Mouse (Mus musculus) forebrain, embryonic 11.5 days (tissue): Measurements from ENCODE around the gene Tekt4. TPM values are rescaled to one million over a fixed set of nuclear protein-coding genes. Genes with fewer than 3 reads are reported as not detected.

Experiments
- ATAC-seq: fragments of 200-750 bp; cut with Nextera tagmentation; replicated peaks from 2 replicates; pipeline ENCODE4 v1.8.0; 2017; ENCODE audit warnings: moderate TSS enrichment; ENCODE audit not compliant: low FRiP score
- DNase-seq: peaks from one replicate; pipeline ENCODE4 v3.0.0-alpha.2; 2017; ENCODE audit warnings: low spot score
- H3K27ac ChIP-seq: fragments of 300-500 bp; sonication (generic); 2 replicates; pipeline ENCODE4 v1.5.1; 2014; ENCODE audit warnings: low read depth, low read length
- H3K27me3 ChIP-seq: fragments of 300-500 bp; sonication (generic); 2 replicates; pipeline ENCODE4 v1.6.1; 2014; ENCODE audit warnings: mild to moderate bottlenecking, low read length, mixed read lengths; ENCODE audit not compliant: control insufficient read depth, insufficient read depth
- H3K36me3 ChIP-seq: fragments of 300-500 bp; sonication (generic); 2 replicates; pipeline ENCODE4 v1.6.1; 2014; ENCODE audit warnings: mild to moderate bottlenecking, low read length, moderate library complexity, mixed read lengths; ENCODE audit not compliant: control insufficient read depth, insufficient read depth
- H3K4me1 ChIP-seq: fragments of 300-500 bp; sonication (generic); replicated peaks from 2 replicates; pipeline ENCODE4 v1.6.1; 2014; ENCODE audit warnings: low read length, mixed read lengths; ENCODE audit not compliant: control insufficient read depth, insufficient read depth
- H3K4me2 ChIP-seq: fragments of 300-500 bp; sonication (generic); 2 replicates; pipeline ENCODE4 v1.6.1; 2014; ENCODE audit warnings: low read depth, mild to moderate bottlenecking, low read length, moderate library complexity, mixed read lengths; ENCODE audit not compliant: severe bottlenecking
- H3K4me3 ChIP-seq: fragments of 300-500 bp; sonication (generic); 2 replicates; pipeline ENCODE4 v1.5.1; 2014; ENCODE audit warnings: low read depth, low read length
- H3K9ac ChIP-seq: fragments of 300-500 bp; sonication (generic); 2 replicates; pipeline ENCODE4 v1.6.1; 2014; ENCODE audit warnings: low read length
- H3K9me3 ChIP-seq: fragments of 300-500 bp; sonication (generic); 2 replicates; pipeline ENCODE4 v1.6.1; 2016; ENCODE audit warnings: low read length, mixed read lengths; ENCODE audit not compliant: control insufficient read depth
- WGBS: fragments of 180-500 bp; shearing (Covaris S2); extraction: QIAGEN DNeasy Blood & Tissue Kit; methylation state at CpG from one replicate; pipeline ENCODE4 v1.1.7; 2014; 5-methylcytosine and 5-hydroxymethylcytosine counted together
- polyA plus RNA-seq: library from polyadenylated mRNA; unstranded; fragments of >200 nt; fragmentation: Nextera tagmentation; extraction: Ambion mirVana; gene quantifications from 2 replicates; pipeline ENCODE4 v1.2.1, GENCODE M21; 2014

Gene Tekt4
- polyA plus RNA-seq, 1 experiment from 2014 or later: 0.12 TPM

DNA sequence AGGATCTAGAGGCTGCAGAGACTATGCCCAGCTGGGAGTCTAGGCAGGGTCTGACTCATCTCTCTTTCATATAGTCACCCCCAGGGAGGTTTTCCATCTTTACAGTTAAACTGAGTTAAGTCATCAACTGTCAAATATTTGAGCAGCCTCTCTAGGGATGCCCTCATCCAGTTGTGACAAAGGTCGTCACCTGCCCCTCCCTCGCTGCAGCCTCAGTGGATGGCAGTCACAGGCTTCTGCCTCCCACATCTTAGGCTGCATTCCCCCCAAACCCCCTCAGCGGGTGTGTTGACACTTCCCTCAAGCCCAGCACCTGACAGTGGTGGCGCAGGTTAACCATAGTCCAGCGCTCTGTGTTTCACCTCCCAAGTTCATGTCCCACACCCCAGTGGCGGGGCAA is 13.0 kb upstream of the Tekt4 start:
- no peak overlapping the region for H3K4me2 ChIP-seq
- WGBS: 90% methylated on average over 6 of the region's 6 CpGs
- no peaks in the 10 kb centered on the region for H3K36me3 ChIP-seq
- no peaks in the 10 kb centered on the region for H3K4me1 ChIP-seq
- H3K9ac ChIP-seq: no peak overlapping the region
- DNase-seq (no peak), ATAC-seq (no peak)
- peaks cover under 1% of the 10 kb centered on the region; the same call in 1 of the 2 replicates for H3K27me3 ChIP-seq
- H3K9me3 ChIP-seq: no peaks in the 10 kb centered on the region
- no peak overlapping the region for H3K4me3 ChIP-seq
- no peak overlapping the region for H3K27ac ChIP-seq

DNA sequence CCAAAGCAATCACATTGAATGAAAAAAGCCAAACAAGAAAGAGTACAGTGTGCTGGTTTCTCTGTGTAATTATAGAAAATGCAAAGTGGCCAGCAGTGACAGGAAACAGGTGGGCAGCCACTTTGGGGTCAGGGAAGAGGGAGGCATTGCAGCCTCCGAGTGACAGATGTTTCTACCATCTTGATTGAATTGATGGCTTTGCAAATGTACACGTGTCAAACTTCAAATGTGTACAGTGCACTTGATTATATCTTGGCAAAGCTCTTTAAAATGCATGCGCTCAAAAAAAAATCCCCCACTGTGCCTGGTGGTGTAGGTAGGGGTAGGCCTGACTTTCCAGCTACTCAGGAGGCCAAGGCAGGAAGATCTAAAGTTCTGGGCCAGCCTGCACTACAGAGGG is 11.5 kb upstream of the Tekt4 start:
- DNase-seq (no peak), ATAC-seq (no peak)
- Histone ChIP-seq H3K4me3 (no peak overlapping the region), H3K9me3 (no peaks in the 10 kb centered on the region), H3K27ac (no peak overlapping the region), H3K9ac (no peak overlapping the region), H3K4me1 (no peaks in the 10 kb centered on the region), H3K36me3 (no peaks in the 10 kb centered on the region), H3K4me2 (no peak overlapping the region), H3K27me3 (no peaks in the 10 kb centered on the region; the same call in 1 of the 2 replicates)
- 77% methylated on average over 3 of the region's 3 CpGs for WGBS

DNA sequence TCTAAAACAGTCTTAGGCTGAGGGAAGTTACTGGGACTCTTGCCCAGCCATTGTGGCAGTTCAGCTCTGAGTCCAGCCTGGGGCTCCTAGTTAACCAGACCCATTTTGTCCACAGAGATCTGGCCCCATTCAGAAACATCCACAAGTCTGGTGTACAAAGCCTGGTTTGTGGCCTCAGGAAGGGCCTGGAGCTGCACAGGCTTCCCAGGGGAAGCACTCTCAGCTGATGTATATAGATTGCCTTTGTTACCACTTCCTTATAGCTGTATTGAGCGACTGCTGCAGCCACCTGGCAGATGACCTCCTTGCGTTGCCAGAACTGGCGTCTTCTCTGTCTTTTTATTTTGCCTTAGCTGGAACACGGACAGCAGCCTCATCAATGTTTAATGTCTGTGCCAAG is 9.3 kb upstream of the Tekt4 start:
- 79% methylated on average over 4 of the region's 4 CpGs for WGBS
- Histone ChIP-seq H3K9ac (no peak overlapping the region), H3K36me3 (no peaks in the 10 kb centered on the region), H3K4me1 (no peaks in the 10 kb centered on the region), H3K4me2 (no peak overlapping the region), H3K27me3 (no peaks in the 10 kb centered on the region; the same call in 1 of the 2 replicates), H3K9me3 (no peaks in the 10 kb centered on the region), H3K27ac (no peak overlapping the region), H3K4me3 (no peak overlapping the region)
- DNase-seq: no peak
- ATAC-seq: no peak

DNA sequence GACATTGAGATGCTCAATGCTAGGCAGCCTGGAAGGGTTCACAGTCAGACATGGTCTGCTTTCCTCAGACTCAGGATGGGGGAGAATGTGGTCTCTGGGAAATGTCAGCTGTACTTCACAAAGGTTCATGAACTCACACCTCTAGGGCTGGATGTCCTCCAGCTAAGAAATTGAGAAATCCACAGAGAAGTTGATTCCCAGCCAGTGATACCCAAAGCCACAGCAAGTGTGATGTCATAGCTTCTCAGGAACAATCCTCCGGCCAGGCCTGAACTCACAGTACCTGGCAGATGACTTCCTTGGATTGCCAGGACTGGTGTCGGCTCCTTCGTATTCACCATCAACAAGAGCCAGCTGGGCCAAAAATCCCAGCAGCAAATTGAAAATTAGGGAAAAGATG is 8.6 kb upstream of the Tekt4 start:
- 87% methylated on average over 3 of the region's 3 CpGs for WGBS
- DNase-seq (no peak), ATAC-seq (no peak)
- Histone ChIP-seq H3K4me3 (no peak overlapping the region), H3K9ac (no peak overlapping the region), H3K4me2 (no peak overlapping the region), H3K4me1 (no peaks in the 10 kb centered on the region), H3K36me3 (no peaks in the 10 kb centered on the region), H3K9me3 (no peaks in the 10 kb centered on the region), H3K27me3 (no peaks in the 10 kb centered on the region; the same call in 1 of the 2 replicates), H3K27ac (no peak overlapping the region)

DNA sequence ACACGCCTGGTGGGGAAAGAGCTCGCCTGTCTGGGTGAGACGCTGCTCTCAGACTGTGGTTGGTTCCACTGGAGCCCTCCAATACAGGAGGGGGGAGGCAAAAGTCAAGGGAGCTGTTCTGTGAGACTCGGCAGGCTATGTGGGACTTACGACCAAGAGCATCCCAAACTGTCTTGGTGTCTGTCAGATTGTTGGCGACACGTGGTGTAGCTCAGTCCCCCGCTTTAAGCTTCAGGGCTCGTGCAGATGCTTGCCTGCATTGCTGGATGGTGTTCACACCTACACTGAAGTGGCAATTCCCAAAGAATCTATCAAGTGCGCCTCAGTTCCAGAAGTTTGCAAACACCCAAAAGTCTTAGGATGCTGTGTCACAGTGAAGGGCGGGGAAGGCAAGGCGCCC is 6.5 kb upstream of the Tekt4 start:
- H3K27ac ChIP-seq: no peak overlapping the region
- ATAC-seq: no peak
- no peaks in the 10 kb centered on the region for H3K27me3 ChIP-seq
- WGBS: 89% methylated on average over 12 of the region's 12 CpGs
- no peaks in the 10 kb centered on the region for H3K36me3 ChIP-seq
- H3K4me1 ChIP-seq: no peaks in the 10 kb centered on the region
- no peak overlapping the region for H3K4me2 ChIP-seq
- no peak for DNase-seq
- H3K9me3 ChIP-seq: no peaks in the 10 kb centered on the region
- no peak overlapping the region for H3K4me3 ChIP-seq
- no peak overlapping the region for H3K9ac ChIP-seq

DNA sequence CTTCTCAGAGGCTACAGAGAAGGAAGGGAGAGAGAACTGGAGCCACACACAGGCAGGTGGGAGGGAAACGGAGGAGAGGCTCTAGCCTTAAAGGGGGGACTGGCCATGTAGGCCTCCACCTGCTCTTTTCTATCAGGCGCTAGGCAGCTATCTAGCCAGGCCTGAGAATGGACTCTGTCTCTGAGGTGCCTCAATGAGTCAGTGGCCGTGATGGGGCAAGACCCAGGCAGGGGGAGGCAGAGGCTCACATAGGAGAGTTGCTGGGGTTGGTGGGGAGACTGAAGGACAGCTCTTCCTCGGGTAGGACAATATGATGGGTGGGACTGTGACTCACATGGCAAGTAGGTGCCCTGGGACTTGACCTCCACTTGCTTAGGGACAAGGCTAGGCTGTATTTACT is 4.1 kb upstream of the Tekt4 start:
- DNase-seq: no peak
- no peak overlapping the region for H3K4me3 ChIP-seq
- WGBS: 69% methylated on average over 4 of the region's 4 CpGs
- H3K4me2 ChIP-seq: no peak overlapping the region
- H3K27me3 ChIP-seq: no peaks in the 10 kb centered on the region
- H3K4me1 ChIP-seq: no peaks in the 10 kb centered on the region
- H3K36me3 ChIP-seq: no peaks in the 10 kb centered on the region
- ATAC-seq: no peak
- H3K27ac ChIP-seq: no peak overlapping the region
- H3K9ac ChIP-seq: no peak overlapping the region
- H3K9me3 ChIP-seq: no peaks in the 10 kb centered on the region

DNA sequence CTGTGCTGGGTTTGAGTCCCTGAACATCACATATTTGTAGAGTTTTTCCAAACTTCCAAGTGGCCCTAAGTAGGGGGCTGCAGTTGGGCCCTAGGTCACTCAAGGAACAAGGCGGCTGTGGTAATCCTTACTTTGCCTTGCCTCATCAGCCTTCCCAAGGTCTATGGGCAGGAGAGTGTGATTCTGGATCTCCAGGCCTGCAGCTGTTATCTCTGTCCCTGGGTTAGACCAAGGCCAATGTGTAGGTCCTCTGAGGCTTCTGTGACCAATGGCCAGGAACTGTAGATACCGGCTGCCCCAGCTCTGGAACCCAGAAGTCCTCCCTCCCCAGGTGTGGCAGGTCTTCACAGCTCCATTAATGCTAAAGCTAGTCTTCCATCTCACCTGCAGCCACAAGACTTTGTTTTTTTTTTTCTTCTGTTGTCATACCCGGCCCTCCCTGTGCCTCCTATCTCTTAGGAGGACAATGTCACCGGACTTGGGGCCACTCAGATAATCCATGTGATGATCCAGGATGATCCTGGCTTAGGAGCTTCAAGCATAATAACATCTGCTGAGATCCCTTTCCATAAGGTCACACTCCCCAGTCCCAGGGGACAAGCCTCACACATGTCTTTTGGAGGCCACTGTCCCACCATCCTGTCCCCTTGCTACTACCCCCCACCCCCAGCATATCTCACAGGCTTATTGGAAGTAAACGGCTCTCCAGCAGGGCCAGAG is 2.0 kb upstream of the Tekt4 start:
- DNase-seq (no peak), ATAC-seq (no peak)
- Histone ChIP-seq H3K27ac (no peak overlapping the region), H3K27me3 (no peaks in the 10 kb centered on the region), H3K4me2 (no peak overlapping the region), H3K4me3 (no peak overlapping the region), H3K36me3 (no peaks in the 10 kb centered on the region), H3K4me1 (no peaks in the 10 kb centered on the region), H3K9me3 (no peaks in the 10 kb centered on the region), H3K9ac (no peak overlapping the region)
- WGBS: 73% methylated on average over 5 of the region's 5 CpGs

DNA sequence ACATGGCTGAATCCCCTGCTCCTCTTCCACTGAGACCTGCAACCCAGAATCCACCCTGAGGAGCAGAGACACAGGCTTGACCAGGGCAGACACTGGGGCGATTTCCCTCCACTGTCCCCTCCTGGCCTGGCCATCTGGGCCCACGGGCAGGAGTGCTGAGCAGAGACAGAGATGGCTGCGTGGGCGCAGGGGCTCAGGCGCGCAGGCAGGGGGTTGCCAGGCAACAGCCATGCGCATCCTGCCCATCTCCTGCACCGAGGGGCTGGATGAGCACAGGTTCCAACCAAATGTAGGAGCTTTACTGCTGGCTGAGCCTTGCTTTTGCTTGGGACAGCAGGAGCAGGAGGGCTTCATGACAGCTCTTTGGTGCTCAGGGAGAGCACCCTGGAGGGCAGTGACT is 2.1 kb downstream of the Tekt4 start:
- no peak overlapping the region for H3K27ac ChIP-seq
- H3K9ac ChIP-seq: 0 out of 2 replicates have a peak overlapping the region, but pooled peaks have one; percentile 6

More for the DNA sequence above, 2.1 kb downstream of the Tekt4 start:
- no peaks in the 10 kb centered on the region for H3K9me3 ChIP-seq
- no peak for ATAC-seq
- no peaks in the 10 kb centered on the region for H3K27me3 ChIP-seq
- H3K4me3 ChIP-seq: no peak overlapping the region
- no peaks in the 10 kb centered on the region for H3K4me1 ChIP-seq
- no peak overlapping the region for H3K4me2 ChIP-seq
- DNase-seq: no peak
- no peaks in the 10 kb centered on the region for H3K36me3 ChIP-seq
- 52% methylated on average over 8 of the region's 8 CpGs for WGBS
